Mouse (Mus musculus) CH12.LX (cell line): Measurements from ENCODE around the gene Zdhhc3. TPM values are rescaled to one million over a fixed set of nuclear protein-coding genes. Genes with fewer than 3 reads are reported as not detected.

Experiments used
- DNase-seq: peaks from one replicate; pipeline ENCODE4 v3.0.0-alpha.2; 2013; ENCODE audit errors: extremely low read depth
- H3K27ac ChIP-seq: 2 replicates; pipeline ENCODE4 v1.5.1; 2012; ENCODE audit warnings: low read depth, mild to moderate bottlenecking, control low read depth, moderate library complexity; ENCODE audit not compliant: insufficient read depth
- H3K27me3 ChIP-seq: replicated peaks from 2 replicates; pipeline ENCODE3; 2012; ENCODE audit warnings: inconsistent platforms
- H3K36me3 ChIP-seq, 2 experiments: replicated peaks in 1 of 2; 2 replicates each; pipeline versions ENCODE3 to v1.6.1; 2012; ENCODE audit warnings: inconsistent platforms in 1 of 2, low read length in 1 of 2, mild to moderate bottlenecking in 1 of 2, mixed read lengths in 1 of 2, moderate library complexity in 1 of 2; ENCODE audit not compliant: control insufficient read depth in 1 of 2, insufficient read depth in 1 of 2
- H3K4me1 ChIP-seq, 2 experiments: 2 replicates each; pipeline ENCODE4 v1.6.1; 2012; ENCODE audit warnings: inconsistent platforms in 1 of 2, moderate library complexity in 1 of 2; ENCODE audit not compliant: insufficient read depth in 2 of 2, control insufficient read depth in 1 of 2
- H3K4me2 ChIP-seq: 2 replicates; pipeline ENCODE4 v1.6.1; 2012; ENCODE audit warnings: low read depth, mild to moderate bottlenecking, control low read depth; ENCODE audit not compliant: poor library complexity, insufficient read depth, severe bottlenecking
- H3K4me3 ChIP-seq, 3 experiments: fragments of 150-350 bp in 1 of 3; sonication (generic) in 1 of 3; replicated peaks in 1 of 3; 2 replicates each; pipeline versions ENCODE3 to v1.5.1; 2011 to 2012; ENCODE audit warnings: low read depth in 2 of 3, low read length in 2 of 3, mild to moderate bottlenecking in 2 of 3, moderate library complexity in 2 of 3, control low read depth in 1 of 3, improper control_type of control experiment in 1 of 3, inconsistent platforms in 1 of 3, mixed read lengths in 1 of 3; ENCODE audit not compliant: poor library complexity in 1 of 3
- H3K79me2 ChIP-seq: replicated peaks from 2 replicates; pipeline ENCODE4 v1.6.1; 2012; ENCODE audit warnings: mild to moderate bottlenecking, moderate library complexity; ENCODE audit not compliant: control insufficient read depth, poor library complexity, insufficient read depth, severe bottlenecking; ENCODE audit errors: extremely low read depth
- H3K9ac ChIP-seq: 2 replicates; pipeline ENCODE4 v1.6.1; 2012; ENCODE audit warnings: low read depth, mild to moderate bottlenecking, control low read depth, moderate library complexity; ENCODE audit not compliant: insufficient read depth
- H3K9me3 ChIP-seq: replicated peaks from 2 replicates; pipeline ENCODE3; 2012; ENCODE audit warnings: low read length, inconsistent platforms, mixed read lengths
- BHLHE40 ChIP-seq: IDR thresholded peaks from 2 replicates; pipeline ENCODE4 v1.6.1; 2011; ENCODE audit warnings: mild to moderate bottlenecking, low read depth, low read length, improper control_type of control experiment
- CHD1 ChIP-seq: IDR thresholded peaks from 2 replicates; pipeline ENCODE4 v1.6.1; 2012; ENCODE audit warnings: low read depth, low read length, improper control_type of control experiment, inconsistent platforms
- CHD2 ChIP-seq: IDR thresholded peaks from 2 replicates; pipeline ENCODE4 v1.6.1; 2011; ENCODE audit warnings: low read length, improper control_type of control experiment
- E2F4 ChIP-seq: IDR thresholded peaks from 2 replicates; pipeline ENCODE4 v1.6.1; 2011; ENCODE audit warnings: low read depth, low read length, improper control_type of control experiment; ENCODE audit not compliant: insufficient replicate concordance
- ELF1 ChIP-seq: IDR thresholded peaks from 2 replicates; pipeline ENCODE4 v1.6.1; 2014; ENCODE audit warnings: low read depth, mild to moderate bottlenecking, inconsistent platforms, low read length, improper control_type of control experiment
- GABPA ChIP-seq: IDR thresholded peaks from 2 replicates; pipeline ENCODE4 v1.6.1; 2012; ENCODE audit warnings: low read depth, low read length, improper control_type of control experiment, inconsistent platforms; ENCODE audit not compliant: insufficient replicate concordance
- HCFC1 ChIP-seq: IDR thresholded peaks from 2 replicates; pipeline ENCODE4 v1.6.1; 2012; ENCODE audit warnings: low read depth, mild to moderate bottlenecking, inconsistent platforms, low read length, improper control_type of control experiment
- IRF4 ChIP-seq: IDR thresholded peaks from 2 replicates; pipeline ENCODE4 v1.6.1; 2014; ENCODE audit warnings: low read depth, mild to moderate bottlenecking, inconsistent platforms, low read length, improper control_type of control experiment
- JUN ChIP-seq: IDR thresholded peaks from 2 replicates; pipeline ENCODE4 v1.6.1; 2011; ENCODE audit warnings: low read depth, mild to moderate bottlenecking, low read length, improper control_type of control experiment, moderate library complexity; ENCODE audit not compliant: insufficient read depth
- JUND ChIP-seq: conservative IDR thresholded peaks from 2 replicates; pipeline ENCODE4 v1.6.1; 2011; ENCODE audit warnings: low read depth, low read length, improper control_type of control experiment
- MAFK ChIP-seq: IDR thresholded peaks from 2 replicates; pipeline ENCODE4 v1.6.1; 2011; ENCODE audit warnings: low read length, improper control_type of control experiment; ENCODE audit not compliant: insufficient replicate concordance
- MAX ChIP-seq: IDR thresholded peaks from 2 replicates; pipeline ENCODE4 v1.6.1; 2011; ENCODE audit warnings: low read length, improper control_type of control experiment
- MAZ ChIP-seq: IDR thresholded peaks from 2 replicates; pipeline ENCODE4 v1.6.1; 2012; ENCODE audit warnings: low read depth, mild to moderate bottlenecking, inconsistent platforms, low read length, improper control_type of control experiment, moderate library complexity
- MEF2A ChIP-seq: IDR thresholded peaks from 2 replicates; pipeline ENCODE4 v1.6.1; 2014; ENCODE audit warnings: low read depth, mild to moderate bottlenecking, inconsistent platforms, low read length, improper control_type of control experiment, borderline replicate concordance
- MXI1 ChIP-seq: IDR thresholded peaks from 2 replicates; pipeline ENCODE4 v1.6.1; 2011; ENCODE audit warnings: mild to moderate bottlenecking, low read depth, low read length, improper control_type of control experiment
- MYC ChIP-seq: IDR thresholded peaks from 2 replicates; pipeline ENCODE4 v1.6.1; 2011; ENCODE audit warnings: low read depth, mild to moderate bottlenecking, improper control_type of control experiment, low read length
- NELFE ChIP-seq: IDR thresholded peaks from 2 replicates; pipeline ENCODE4 v1.6.1; 2011; ENCODE audit warnings: low read depth, low read length, improper control_type of control experiment
- NRF1 ChIP-seq: IDR thresholded peaks from 2 replicates; pipeline ENCODE4 v1.6.1; 2014; ENCODE audit warnings: low read depth, mild to moderate bottlenecking, inconsistent platforms, low read length, improper control_type of control experiment, moderate library complexity
- PAX5 ChIP-seq: IDR thresholded peaks from 2 replicates; pipeline ENCODE4 v1.6.1; 2012; ENCODE audit warnings: low read length, inconsistent platforms, mixed read lengths
- POLR2A ChIP-seq: IDR thresholded peaks from 2 replicates; pipeline ENCODE4 v1.6.1; 2011; ENCODE audit warnings: low read depth, mild to moderate bottlenecking, improper control_type of control experiment, low read length
- POLR2AphosphoS2 ChIP-seq: IDR thresholded peaks from 2 replicates; pipeline ENCODE4 v1.6.1; 2011; ENCODE audit warnings: low read depth, low read length, improper control_type of control experiment
- RAD21 ChIP-seq: IDR thresholded peaks from 2 replicates; pipeline ENCODE4 v1.6.1; 2011; ENCODE audit warnings: low read depth, mild to moderate bottlenecking, low read length, improper control_type of control experiment, moderate library complexity
- SIN3A ChIP-seq: IDR thresholded peaks from 2 replicates; pipeline ENCODE4 v1.6.1; 2012; ENCODE audit warnings: low read length, improper control_type of control experiment, inconsistent platforms
- SMC3 ChIP-seq: IDR thresholded peaks from 2 replicates; pipeline ENCODE4 v1.6.1; 2011; ENCODE audit warnings: low read depth, low read length, improper control_type of control experiment
- TBP ChIP-seq: conservative IDR thresholded peaks from 2 replicates; pipeline ENCODE4 v1.6.1; 2011; ENCODE audit warnings: low read depth, low read length, improper control_type of control experiment
- TCF12 ChIP-seq: IDR thresholded peaks from 2 replicates; pipeline ENCODE4 v1.6.1; 2014; ENCODE audit warnings: low read depth, mild to moderate bottlenecking, inconsistent platforms, low read length, improper control_type of control experiment
- USF1 ChIP-seq: IDR thresholded peaks from 2 replicates; pipeline ENCODE4 v1.6.1; 2014; ENCODE audit warnings: low read depth, mild to moderate bottlenecking, inconsistent platforms, low read length, improper control_type of control experiment
- USF2 ChIP-seq: conservative IDR thresholded peaks from 2 replicates; pipeline ENCODE4 v1.6.1; 2011; ENCODE audit warnings: low read depth, low read length, improper control_type of control experiment
- ZC3H11A ChIP-seq: IDR thresholded peaks from 2 replicates; pipeline ENCODE4 v1.6.1; 2012; ENCODE audit warnings: low read depth, mild to moderate bottlenecking, inconsistent platforms, low read length, improper control_type of control experiment
- ZKSCAN1 ChIP-seq: IDR thresholded peaks from 2 replicates; pipeline ENCODE4 v1.6.1; 2012; ENCODE audit warnings: low read depth, inconsistent platforms, low read length, improper control_type of control experiment, borderline replicate concordance
- ZMIZ1 ChIP-seq: IDR thresholded peaks from 2 replicates; pipeline ENCODE4 v1.6.1; 2012; ENCODE audit warnings: low read depth, mild to moderate bottlenecking, inconsistent platforms, low read length, improper control_type of control experiment
- dilution Hi-C: fragments of 300-500 bp; cut with MboI; formaldehyde crosslinking; loops from 2 replicates; pipeline ENCODE4 v1.14.3; 2020; ENCODE audit warnings: low sequenced_read_pairs; ENCODE audit not compliant: extremely low pct_unique_long_range_greater_than_20kb, extremely low pct_ligation_motif_present
- in situ Hi-C: fragments of 300-500 bp; cut with MboI; formaldehyde crosslinking; loops from 3 replicates; pipeline ENCODE4 v1.14.3; 2019; ENCODE audit warnings: low sequenced_read_pairs, low pct_ligation_motif_present, low pct_unique_long_range_greater_than_20kb, mixed read lengths
- polyA plus RNA-seq: library from polyadenylated mRNA; unstranded; fragments of >175 nt; gene quantifications from 2 replicates; pipeline ENCODE4 v1.2.1, GENCODE M21; 2012; ENCODE audit warnings: low read depth; ENCODE audit not compliant: insufficient read length
- total RNA-seq, 2 experiments: library from RNA; depleted of rRNA; stranded (reverse); fragments of 300-350 nt in 1 of 2; fragments of >200 nt in 1 of 2; gene quantifications; 2 replicates each; pipeline ENCODE4 v1.2.3; 2012 to 2014

Zdhhc3 gene
- total and polyA plus RNA-seq, 3 experiments = 37.2 to 74.4 (median 62.6) TPM

- H3K79me2 ChIP-seq = no peaks in the 10 kb centered on the region
- TF ChIP-seq IRF4 = no peak
- TF ChIP-seq CHD1 = no peak
- TF ChIP-seq MYC = no peak
- TF ChIP-seq USF2 = no peak
- TF ChIP-seq MAX = no peak
- TF ChIP-seq NELFE = no peak
- TF ChIP-seq GABPA = no peak
- no peak for TF ChIP-seq JUND
- no peak for TF ChIP-seq MAZ
- TF ChIP-seq SIN3A = no peak
- TF ChIP-seq TCF12 = no peak
- no peak for TF ChIP-seq ZMIZ1
- no peak for TF ChIP-seq PAX5
- no peak for TF ChIP-seq POLR2A
- no peak for TF ChIP-seq HCFC1
- TF ChIP-seq NRF1 = no peak
- TF ChIP-seq ZC3H11A = no peak
- TF ChIP-seq MXI1 = no peak
- no peak for TF ChIP-seq RAD21
- H3K4me3 ChIP-seq = no peak within 1 kb of the TSS
- in situ Hi-C loops = loop anchor here (10.0 kb wide), 1 partner anchor 304 kb away; no protein-coding TSS in a partner anchor
- no peaks in the 10 kb centered on the region for H3K9me3 ChIP-seq
- dilution Hi-C loops = no loop called here
- no peak within 1 kb of the TSS for H3K9ac ChIP-seq
- H3K27me3 ChIP-seq = no peaks in the 10 kb centered on the region
- DNase-seq = no peak
- no peak within 1 kb of the TSS for H3K27ac ChIP-seq
- H3K4me1 ChIP-seq = 0 out of 4 replicates have a peak, but pooled peaks cover 0 to 5% of the 10 kb centered on the region in 2 experiments
- no peaks in the 10 kb centered on the region for H3K36me3 ChIP-seq
- H3K4me2 ChIP-seq = no peak within 1 kb of the TSS
Observed at GRCm38 (mm10) chr9:123150241-123151020, 37.4 kb upstream of the Zdhhc3 start, which contains the start of gene Clec3b. TSS of gene Clec3b (plus strand) at chr9:123150946.

GRCm38 (mm10) chr9:123148430-123148829, 35.4 kb upstream of the Zdhhc3 start:
- 0 out of 4 replicates have a peak, but pooled peaks cover 0 to 5% of the 10 kb centered on the region in 2 experiments for H3K4me1 ChIP-seq
- H3K27ac ChIP-seq = no peak overlapping the region
- no peak for DNase-seq
- TF ChIP-seq MEF2A (no peak), MAFK (no peak), ZC3H11A (no peak), CHD2 (no peak), JUN (no peak), POLR2AphosphoS2 (no peak), BHLHE40 (no peak), SIN3A (no peak), TBP (no peak), USF1 (no peak), MYC (no peak), ELF1 (no peak), SMC3 (no peak), ZKSCAN1 (no peak), E2F4 (no peak)
- no peak overlapping the region for H3K4me3 ChIP-seq
- H3K36me3 ChIP-seq = peaks cover 0 to 7% of the 10 kb centered on the region in 2 experiments
- no peak overlapping the region for H3K9ac ChIP-seq
- dilution Hi-C loops (no loop called here), in situ Hi-C loops (no loop called here)
- no peaks in the 10 kb centered on the region for H3K79me2 ChIP-seq
- H3K4me2 ChIP-seq = no peak overlapping the region
- H3K9me3 ChIP-seq = no peaks in the 10 kb centered on the region
- no peaks in the 10 kb centered on the region for H3K27me3 ChIP-seq
